7 mouse cellular contexts compared by ENCODE assay signal in the genomic region with DNA sequence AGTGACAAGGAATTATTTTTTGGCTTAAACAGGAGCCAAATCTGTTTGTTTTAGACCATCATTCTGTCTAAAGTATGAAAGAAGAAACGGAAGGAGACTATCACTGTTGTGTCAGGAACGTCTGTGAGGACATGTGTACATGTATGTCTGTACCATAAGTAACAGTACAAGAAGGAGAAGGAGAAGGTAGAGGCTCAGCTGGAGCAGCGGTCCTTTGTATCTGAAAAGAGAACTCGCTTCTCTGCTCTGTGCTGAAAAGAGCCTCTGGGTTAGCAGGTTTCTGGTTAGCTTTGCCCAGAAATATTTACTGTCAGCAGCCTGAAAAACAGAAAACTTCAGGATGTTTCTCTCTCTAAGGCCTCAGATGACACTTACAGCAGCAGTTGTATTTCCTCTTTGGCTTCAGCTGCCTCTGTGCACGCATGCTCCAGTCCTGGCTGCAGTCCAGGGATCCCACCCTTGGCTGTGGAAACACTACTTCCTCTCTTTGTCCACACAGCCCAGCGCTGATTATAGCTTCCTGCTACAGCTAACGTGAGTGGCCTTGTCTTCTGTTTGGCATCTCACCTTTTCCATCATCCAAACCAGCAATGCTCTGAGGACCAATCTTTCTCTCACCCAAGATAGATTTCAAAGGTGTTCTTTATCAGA.
A peak's percentile ranks its signal among the peaks of the same experiment; 100 is the strongest.
DNase-seq lines count a peak whose midpoint lies in the region; ATAC-seq lines count a peak whose summit lies in the region.

No protein-coding gene starts in this region.

- peak; percentile 89 for ATAC-seq in intestine, embryonic 15.5 days
- ATAC-seq in limb, embryonic 12.5 days (ENCODE audit: insufficient number of reproducible peaks, insufficient read depth, low FRiP score, low TSS enrichment, low read depth): no peak

- DNase-seq in urinary bladder, adult 18-20 months (ENCODE audit: low spot score in 2 of 2): peak; percentile 16 to 60
- DNase-seq in urinary bladder, adult 2 months (ENCODE audit: low spot score): no peak
- peak; percentile 73 to 79 for DNase-seq in gastrocnemius, adult 8-10 months (ENCODE audit: low spot score in 2 of 2)
- DNase-seq in monocyte, adult 2 months (ENCODE audit: low read depth in 1 of 2, low spot score in 2 of 2): peak; percentile 68 to 85
- DNase-seq in thymus, postnatal 36 days: peak; percentile 6 to 9

- H3K36me3 ChIP-seq in intestine, embryonic 15.5 days: no peaks in the 10 kb centered on the region
- H3K36me3 ChIP-seq in limb, embryonic 12.5 days: no peaks in the 10 kb centered on the region

- H3K4me3 ChIP-seq in intestine, embryonic 15.5 days (replicated peaks): no peak overlapping the region
- H3K4me3 ChIP-seq in limb, embryonic 12.5 days (replicated peaks): no peak overlapping the region

- no peaks in the 10 kb centered on the region for H3K27me3 ChIP-seq in intestine, embryonic 15.5 days (replicated peaks)
- no peaks in the 10 kb centered on the region for H3K27me3 ChIP-seq in limb, embryonic 12.5 days

- no peaks in the 10 kb centered on the region for H3K9me3 ChIP-seq in intestine, embryonic 15.5 days
- H3K9me3 ChIP-seq in limb, embryonic 12.5 days: no peaks in the 10 kb centered on the region

- 25% methylated on average over 7 of the region's 7 CpGs for WGBS in intestine, embryonic 15.5 days
- 61% methylated on average over 7 of the region's 7 CpGs for WGBS in limb, embryonic 12.5 days

- H3K27ac ChIP-seq in intestine, embryonic 15.5 days: peak overlapping the region; percentile 49
- peak overlapping the region; percentile 25; the same call in 1 of the 2 replicates for H3K27ac ChIP-seq in limb, embryonic 12.5 days

- no peak overlapping the region for H3K4me2 ChIP-seq in intestine, embryonic 15.5 days (replicated peaks)
- no peak overlapping the region for H3K4me2 ChIP-seq in limb, embryonic 12.5 days

- H3K9ac ChIP-seq in intestine, embryonic 15.5 days: no peak overlapping the region
- no peak overlapping the region for H3K9ac ChIP-seq in limb, embryonic 12.5 days (replicated peaks)

- H3K4me1 ChIP-seq in intestine, embryonic 15.5 days (replicated peaks): peaks cover 10% of the 10 kb centered on the region; the same call in 1 of the 2 replicates
- H3K4me1 ChIP-seq in limb, embryonic 12.5 days (replicated peaks): peaks cover 24% of the 10 kb centered on the region
